Mouse (Mus musculus) kidney, embryonic 15.5 days (tissue): ENCODE results near the gene Nfatc3. TPM values are rescaled to one million over a fixed set of nuclear protein-coding genes. Genes with fewer than 3 reads are reported as not detected.

Source experiments
- ATAC-seq: fragments of 200-750 bp; cut with Nextera tagmentation; replicated peaks from 2 replicates; pipeline ENCODE4 v1.8.0; 2017; ENCODE audit warnings: moderate TSS enrichment; ENCODE audit not compliant: low FRiP score
- H3K27ac ChIP-seq: fragments of 300-500 bp; sonication (generic); 2 replicates; pipeline ENCODE4 v1.5.1; 2015; ENCODE audit warnings: mild to moderate bottlenecking, inconsistent platforms
- H3K27me3 ChIP-seq: fragments of 300-500 bp; sonication (generic); 2 replicates; pipeline ENCODE4 v1.6.1; 2015; ENCODE audit warnings: inconsistent platforms
- H3K36me3 ChIP-seq: fragments of 300-500 bp; sonication (generic); 2 replicates; pipeline ENCODE4 v1.6.1; 2015; ENCODE audit warnings: inconsistent platforms
- H3K4me1 ChIP-seq: fragments of 300-500 bp; sonication (generic); 2 replicates; pipeline ENCODE4 v1.6.1; 2015; ENCODE audit warnings: inconsistent platforms
- H3K4me2 ChIP-seq: fragments of 300-500 bp; sonication (generic); 2 replicates; pipeline ENCODE4 v1.6.1; 2015; ENCODE audit warnings: moderate library complexity, mild to moderate bottlenecking, inconsistent platforms
- H3K4me3 ChIP-seq: fragments of 300-500 bp; sonication (generic); replicated peaks from 2 replicates; pipeline ENCODE4 v1.5.1; 2015; ENCODE audit warnings: mild to moderate bottlenecking, inconsistent platforms
- H3K9ac ChIP-seq: fragments of 300-500 bp; sonication (generic); 2 replicates; pipeline ENCODE4 v1.6.1; 2015; ENCODE audit warnings: mild to moderate bottlenecking, inconsistent platforms
- H3K9me3 ChIP-seq: fragments of 300-500 bp; sonication (generic); replicated peaks from 2 replicates; pipeline ENCODE4 v1.6.1; 2016; ENCODE audit warnings: inconsistent platforms
- WGBS: fragments of 180-500 bp; shearing (Covaris S2); methylation state at CpG from one replicate; pipeline ENCODE4 v1.1.7; 2015; ENCODE audit warnings: mixed read lengths; 5-methylcytosine and 5-hydroxymethylcytosine counted together
- polyA plus RNA-seq: library from polyadenylated mRNA; unstranded; fragments of >200 nt; fragmentation: Nextera tagmentation; extraction: Ambion mirVana; gene quantifications from 2 replicates; pipeline ENCODE4 v1.2.1, GENCODE M21; 2015

Gene Nfatc3
- polyA plus RNA-seq, 1 experiment from 2014 or later, result 7.3 TPM

GRCm38 (mm10) chr8:106152876-106153275, 94.2 kb downstream of the Nfatc3 start:
- 70% methylated on average over 4 of the region's 4 CpGs for WGBS
- Histone ChIP-seq H3K36me3 (peaks cover 21% of the 10 kb centered on the region), H3K4me1 (peaks cover 10% of the 10 kb centered on the region), H3K27ac (0 out of 2 replicates have a peak overlapping the region, but pooled peaks have one; percentile 3), H3K4me2 (no peak overlapping the region), H3K9me3 (no peaks in the 10 kb centered on the region), H3K27me3 (no peaks in the 10 kb centered on the region), H3K4me3 (no peak overlapping the region), H3K9ac (no peak overlapping the region)
- no peak for ATAC-seq

GRCm38 (mm10) chr8:106157419-106157818, 98.8 kb downstream of the Nfatc3 start:
- no peaks in the 10 kb centered on the region for H3K4me1 ChIP-seq
- peaks cover 57% of the 10 kb centered on the region for H3K36me3 ChIP-seq
- no peak overlapping the region for H3K4me3 ChIP-seq
- H3K27ac ChIP-seq, result no peak overlapping the region
- 93% methylated on average over 1 of the region's 1 CpGs for WGBS
- no peak for ATAC-seq
- no peaks in the 10 kb centered on the region for H3K27me3 ChIP-seq
- no peaks in the 10 kb centered on the region for H3K9me3 ChIP-seq
- H3K9ac ChIP-seq, result no peak overlapping the region
- H3K4me2 ChIP-seq, result no peak overlapping the region

- Histone ChIP-seq H3K27ac (no peak overlapping the region), H3K4me3 (no peak overlapping the region), H3K9me3 (no peaks in the 10 kb centered on the region), H3K27me3 (no peaks in the 10 kb centered on the region), H3K9ac (no peak overlapping the region), H3K4me2 (no peak overlapping the region), H3K36me3 (peaks cover 67% of the 10 kb centered on the region), H3K4me1 (no peaks in the 10 kb centered on the region)
- WGBS, result 91% methylated on average over 10 of the region's 10 CpGs
- no peak for ATAC-seq
These were observed 99.7 kb downstream of the Nfatc3 start for GRCm38 (mm10) chr8:106158381-106158780.

GRCm38 (mm10) chr8:106159876-106160275, 101.2 kb downstream of the Nfatc3 start:
- H3K9me3 ChIP-seq, result no peaks in the 10 kb centered on the region
- H3K27me3 ChIP-seq, result no peaks in the 10 kb centered on the region
- no peak overlapping the region for H3K27ac ChIP-seq
- WGBS, result 87% methylated on average over 6 of the region's 6 CpGs
- no peak for ATAC-seq
- H3K36me3 ChIP-seq, result peaks cover 74% of the 10 kb centered on the region
- no peak overlapping the region for H3K9ac ChIP-seq
- no peaks in the 10 kb centered on the region for H3K4me1 ChIP-seq
- H3K4me2 ChIP-seq, result no peak overlapping the region
- no peak overlapping the region for H3K4me3 ChIP-seq

- WGBS, result 87% methylated on average over 9 of the region's 9 CpGs
- H3K27ac ChIP-seq, result no peak overlapping the region
- H3K4me1 ChIP-seq, result peaks cover 6% of the 10 kb centered on the region; the same call in 1 of the 2 replicates
These were observed 104.6 kb downstream of the Nfatc3 start for GRCm38 (mm10) chr8:106163251-106163650.

GRCm38 (mm10) chr8:106165460-106165859, 106.8 kb downstream of the Nfatc3 start:
- Histone ChIP-seq H3K9ac (no peak overlapping the region), H3K9me3 (no peaks in the 10 kb centered on the region), H3K4me1 (peaks cover 16% of the 10 kb centered on the region), H3K4me2 (no peak overlapping the region), H3K27ac (no peak overlapping the region), H3K27me3 (no peaks in the 10 kb centered on the region), H3K36me3 (peaks cover 41% of the 10 kb centered on the region), H3K4me3 (no peak overlapping the region)
- WGBS, result 47% methylated on average over 4 of the region's 4 CpGs
- ATAC-seq, result no peak

More at GRCm38 (mm10) chr8:106163251-106163650, 104.6 kb downstream of the Nfatc3 start:
- Histone ChIP-seq H3K36me3 (peaks cover 54% of the 10 kb centered on the region), H3K4me2 (no peak overlapping the region), H3K9me3 (no peaks in the 10 kb centered on the region), H3K4me3 (no peak overlapping the region), H3K9ac (no peak overlapping the region), H3K27me3 (no peaks in the 10 kb centered on the region)
- ATAC-seq, result no peak

- Histone ChIP-seq H3K4me1 (peaks cover 16% of the 10 kb centered on the region), H3K27me3 (no peaks in the 10 kb centered on the region), H3K9ac (peak within 1 kb of the TSS; percentile 83), H3K36me3 (peaks cover 11% of the 10 kb centered on the region; the same call in 1 of the 2 replicates), H3K9me3 (no peaks in the 10 kb centered on the region), H3K4me2 (peak within 1 kb of the TSS; percentile 96), H3K27ac (peak within 1 kb of the TSS; percentile 86), H3K4me3 (peak within 1 kb of the TSS; percentile 91)
- under 1% methylated on average over 59 of the region's 59 CpGs for WGBS
- peak; percentile 85 for ATAC-seq
These were observed 109.8 kb downstream of the Nfatc3 start, which contains the start of gene Slc7a6 for GRCm38 (mm10) chr8:106168356-106169016. Gene Slc7a6, plus strand, starts transcription at chr8:106168857.

- ATAC-seq, result peak; percentile 68
These were observed 110.6 kb downstream of the Nfatc3 start for GRCm38 (mm10) chr8:106169017-106169933.

GRCm38 (mm10) chr8:106169934-106170480, 111.4 kb downstream of the Nfatc3 start:
- no peaks in the 10 kb centered on the region for H3K9me3 ChIP-seq
- H3K4me3 ChIP-seq, result peak overlapping the region; percentile 91
- H3K36me3 ChIP-seq, result no peaks in the 10 kb centered on the region
- H3K4me1 ChIP-seq, result peaks cover 16% of the 10 kb centered on the region
- H3K9ac ChIP-seq, result peak overlapping the region; percentile 83
- peak overlapping the region; percentile 96 for H3K4me2 ChIP-seq
- no peak for ATAC-seq
- H3K27me3 ChIP-seq, result no peaks in the 10 kb centered on the region
- no peak overlapping the region for H3K27ac ChIP-seq
- WGBS, result 28% methylated on average over 6 of the region's 6 CpGs

More at GRCm38 (mm10) chr8:106169017-106169933, 110.6 kb downstream of the Nfatc3 start:
- peaks cover 16% of the 10 kb centered on the region for H3K4me1 ChIP-seq
- no peaks in the 10 kb centered on the region for H3K9me3 ChIP-seq
- peak overlapping the region; percentile 96 for H3K4me2 ChIP-seq
- peaks cover 3% of the 10 kb centered on the region; the same call in 1 of the 2 replicates for H3K36me3 ChIP-seq
- H3K9ac ChIP-seq, result peak overlapping the region; percentile 83
- H3K4me3 ChIP-seq, result peak overlapping the region; percentile 91
- no peaks in the 10 kb centered on the region for H3K27me3 ChIP-seq
- peak overlapping the region; percentile 86 for H3K27ac ChIP-seq
- under 1% methylated on average over 54 of the region's 54 CpGs for WGBS

GRCm38 (mm10) chr8:106173566-106173965, 114.9 kb downstream of the Nfatc3 start:
- H3K4me2 ChIP-seq, result no peak overlapping the region
- 90% methylated on average over 3 of the region's 3 CpGs for WGBS

GRCm38 (mm10) chr8:106176891-106177290, 118.3 kb downstream of the Nfatc3 start:
- WGBS, result 23% methylated on average over 1 of the region's 1 CpGs
- Histone ChIP-seq H3K27ac (no peak overlapping the region), H3K27me3 (no peaks in the 10 kb centered on the region)

More at GRCm38 (mm10) chr8:106173566-106173965, 114.9 kb downstream of the Nfatc3 start:
- Histone ChIP-seq H3K4me3 (no peak overlapping the region), H3K27me3 (no peaks in the 10 kb centered on the region), H3K9ac (no peak overlapping the region), H3K4me1 (peaks cover 22% of the 10 kb centered on the region), H3K36me3 (no peaks in the 10 kb centered on the region), H3K27ac (no peak overlapping the region), H3K9me3 (no peaks in the 10 kb centered on the region)
- ATAC-seq, result no peak

More at GRCm38 (mm10) chr8:106176891-106177290, 118.3 kb downstream of the Nfatc3 start:
- Histone ChIP-seq H3K9ac (no peak overlapping the region), H3K4me3 (no peak overlapping the region), H3K4me1 (peaks cover 14% of the 10 kb centered on the region), H3K36me3 (peaks cover 17% of the 10 kb centered on the region), H3K4me2 (no peak overlapping the region), H3K9me3 (no peaks in the 10 kb centered on the region)
- ATAC-seq, result no peak
